Mouse (Mus musculus) T-helper 2 cell (primary cell): ENCODE data around the gene 4922502D21Rik.

Experiments used
- in situ Hi-C: fragments of 300-600 bp; cut with MboI, MseI; formaldehyde crosslinking; loops from one replicate; pipeline ENCODE4 v1.15.1; 2025; ENCODE audit warnings: high pct_unique_total_duplicates

Gene 4922502D21Rik

DNA sequence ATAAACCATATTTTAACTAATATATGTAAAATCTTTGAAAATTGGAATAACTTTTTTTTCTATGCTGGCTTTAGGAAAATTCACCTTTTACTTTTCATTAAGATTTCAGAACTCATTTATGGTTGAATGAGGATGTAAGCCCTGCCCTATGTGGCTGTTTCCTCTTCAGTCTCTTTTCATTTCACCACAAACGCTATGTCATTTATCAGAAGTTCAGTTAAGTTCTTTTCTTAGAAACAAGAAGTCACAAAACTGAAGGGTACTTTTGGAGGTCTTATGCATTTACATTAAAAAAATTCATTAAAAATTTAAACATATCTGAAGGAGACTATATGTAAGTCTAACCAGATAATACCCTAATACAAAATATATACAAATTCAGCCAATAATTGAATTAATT is 15.9 kb downstream of the 4922502D21Rik start:
- in situ Hi-C loops: loop anchor here (25.0 kb wide), 1 partner anchor 728 kb away; the partner anchor contains the start of gene A2ml1

DNA sequence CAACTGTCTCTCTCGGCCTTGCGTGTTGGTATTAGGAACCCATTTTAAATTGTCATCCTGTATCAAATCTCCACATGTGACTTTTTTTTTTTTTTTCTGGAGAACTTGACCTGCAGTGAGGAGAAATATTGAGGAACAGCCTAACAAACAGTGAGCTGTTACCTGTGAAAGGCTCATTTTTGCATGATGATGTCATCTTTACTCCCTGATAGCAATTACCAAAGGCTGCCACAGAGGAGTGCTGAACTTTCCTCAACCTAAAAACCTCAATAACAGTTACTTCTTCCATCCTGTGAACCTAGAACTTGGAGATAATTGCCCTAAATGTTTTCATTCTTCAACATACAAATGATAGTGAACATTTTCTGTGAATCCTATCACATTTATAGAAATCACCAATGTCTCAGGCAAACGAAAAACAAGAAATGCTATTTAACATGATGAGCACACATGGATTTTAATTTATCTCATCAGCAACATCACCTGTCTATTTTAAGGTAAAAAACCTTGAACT is 16.9 kb downstream of the 4922502D21Rik start:
- in situ Hi-C loops: loop anchor here (25.0 kb wide), 1 partner anchor 727 kb away; the partner anchor contains the start of gene A2ml1

DNA sequence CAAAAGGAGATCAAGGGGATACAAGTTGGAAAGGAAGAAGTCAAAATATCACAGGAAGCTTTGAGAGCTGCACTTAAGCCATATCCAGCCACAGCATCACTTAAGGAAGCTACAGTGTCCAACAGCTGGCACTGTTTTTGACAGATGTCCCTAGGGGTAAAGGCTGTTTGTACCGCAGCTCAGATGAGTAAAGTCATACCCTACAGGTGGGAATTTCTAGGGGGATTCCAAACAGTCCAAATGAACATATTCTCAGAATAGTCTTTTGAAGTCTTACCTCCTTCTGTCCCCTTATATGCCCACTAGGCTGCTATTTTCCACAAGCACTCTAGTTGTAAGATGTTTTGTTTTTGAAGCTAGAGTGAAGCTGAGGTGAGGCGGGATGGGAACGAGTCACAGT is 19.1 kb downstream of the 4922502D21Rik start:
- in situ Hi-C loops: loop anchor here (25.0 kb wide), 1 partner anchor 725 kb away; the partner anchor contains the start of gene A2ml1

DNA sequence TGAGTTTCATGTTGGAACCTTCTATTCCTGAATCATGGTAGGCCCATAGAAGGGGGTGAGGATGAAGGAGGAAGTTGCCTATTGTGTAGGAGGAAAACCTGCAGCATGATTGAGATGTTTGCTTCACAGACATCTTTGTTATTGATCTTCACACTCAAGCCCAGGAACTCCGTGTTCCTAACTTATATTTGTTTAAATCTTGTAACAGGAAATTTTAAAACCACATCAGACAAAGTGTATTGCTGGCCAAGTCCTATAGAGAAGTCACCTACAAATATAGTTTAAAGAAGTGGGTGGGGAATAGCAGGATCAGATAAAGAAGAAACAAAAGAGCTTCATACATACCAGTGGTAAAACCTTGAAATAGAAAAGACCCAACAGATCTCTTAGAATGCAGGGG is 27.4 kb downstream of the 4922502D21Rik start:
- in situ Hi-C loops: loop anchor here (25.0 kb wide), 1 partner anchor 717 kb away; the partner anchor contains the start of gene A2ml1

DNA sequence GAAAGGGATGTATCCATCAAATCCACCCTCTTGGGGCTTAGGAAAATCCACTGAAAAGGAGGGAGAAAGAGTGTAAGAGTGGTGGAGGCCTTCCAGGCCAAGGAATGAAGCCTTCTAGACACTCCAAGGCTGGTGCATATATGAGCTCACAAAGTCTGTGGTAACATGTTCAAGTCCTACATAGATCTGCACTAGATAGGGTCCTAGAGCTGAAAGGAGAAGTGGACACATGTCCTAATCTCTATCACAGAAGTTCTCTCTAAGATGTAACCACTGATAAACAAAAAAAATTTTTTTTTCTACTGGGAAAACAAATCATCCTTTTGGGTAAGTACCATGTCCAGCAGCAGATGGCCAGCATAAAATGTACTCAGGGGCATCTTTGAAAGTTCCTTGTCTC is 42.9 kb downstream of the 4922502D21Rik start:
- in situ Hi-C loops: no loop called here

DNA sequence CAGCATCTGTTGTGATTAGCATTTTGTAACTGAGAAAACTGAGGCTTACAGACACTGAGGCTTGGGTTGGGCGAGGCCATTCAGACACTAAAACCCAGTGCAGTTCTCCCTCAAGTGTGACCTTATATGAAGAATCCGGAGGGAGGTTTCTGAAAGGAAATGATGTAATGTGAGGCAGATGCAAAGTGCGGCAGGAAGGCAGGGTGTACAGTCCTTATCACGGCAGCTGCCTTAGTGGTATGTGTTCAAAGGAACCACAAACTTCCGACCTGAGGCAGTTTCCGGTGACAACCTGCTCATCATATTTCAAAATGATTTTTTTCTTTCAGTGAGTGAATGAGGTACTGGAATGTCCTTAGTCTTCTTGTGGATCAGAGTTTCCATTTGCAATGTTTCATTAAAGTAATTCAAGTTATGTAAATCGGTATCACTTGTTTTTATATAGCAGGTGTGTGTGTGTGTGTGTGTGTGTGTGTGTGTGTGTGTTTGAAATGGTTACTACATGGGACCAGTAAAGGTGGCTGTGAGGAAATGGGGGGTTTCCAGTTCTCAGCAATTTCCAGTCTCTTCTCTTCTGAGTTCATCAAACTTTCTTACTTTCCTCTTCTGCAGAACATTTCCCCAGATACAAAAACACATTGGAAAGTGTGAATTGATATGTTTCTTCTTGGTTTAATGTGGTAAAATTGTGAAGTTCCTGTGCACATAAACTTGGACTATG is 47.1 kb downstream of the 4922502D21Rik start:
- in situ Hi-C loops: no loop called here

DNA sequence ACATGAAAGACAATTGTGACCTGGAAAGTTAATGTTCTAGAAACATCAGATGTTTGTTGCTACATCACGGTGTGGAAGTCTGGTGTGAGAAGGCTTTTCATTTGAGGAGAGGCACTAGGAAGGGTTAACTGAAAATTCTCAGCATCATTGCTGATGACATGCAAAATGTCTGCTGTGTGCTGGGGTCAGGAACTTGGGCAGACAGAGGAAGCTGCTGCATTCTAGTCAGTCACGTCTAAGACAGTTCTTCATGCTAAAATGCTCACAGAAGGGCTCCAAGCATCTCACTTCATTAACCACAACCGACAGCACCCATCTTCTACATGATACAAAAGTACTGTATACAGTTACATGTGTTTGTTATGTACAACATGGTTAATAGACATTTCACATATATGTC is 48.3 kb downstream of the 4922502D21Rik start:
- in situ Hi-C loops: no loop called here

DNA sequence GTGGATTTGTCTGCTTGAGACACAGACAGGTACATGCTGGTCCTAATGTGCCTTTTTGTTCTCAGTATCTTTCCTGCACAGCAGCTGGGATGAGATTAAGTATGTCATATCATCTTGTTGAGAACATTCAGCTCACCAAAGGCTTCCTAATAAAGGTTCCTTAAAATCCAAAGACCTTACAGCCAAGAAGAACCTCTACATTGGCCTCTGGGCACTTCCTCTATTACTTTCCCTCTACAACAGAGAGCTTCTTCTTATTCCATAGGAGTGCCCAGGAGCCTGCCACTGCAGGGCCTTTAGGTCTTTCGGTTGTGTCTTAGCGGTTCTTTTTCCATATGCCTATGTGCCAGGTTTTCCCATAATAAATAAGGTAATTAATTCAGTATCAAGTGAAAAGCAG is 55.1 kb downstream of the 4922502D21Rik start:
- in situ Hi-C loops: no loop called here

DNA sequence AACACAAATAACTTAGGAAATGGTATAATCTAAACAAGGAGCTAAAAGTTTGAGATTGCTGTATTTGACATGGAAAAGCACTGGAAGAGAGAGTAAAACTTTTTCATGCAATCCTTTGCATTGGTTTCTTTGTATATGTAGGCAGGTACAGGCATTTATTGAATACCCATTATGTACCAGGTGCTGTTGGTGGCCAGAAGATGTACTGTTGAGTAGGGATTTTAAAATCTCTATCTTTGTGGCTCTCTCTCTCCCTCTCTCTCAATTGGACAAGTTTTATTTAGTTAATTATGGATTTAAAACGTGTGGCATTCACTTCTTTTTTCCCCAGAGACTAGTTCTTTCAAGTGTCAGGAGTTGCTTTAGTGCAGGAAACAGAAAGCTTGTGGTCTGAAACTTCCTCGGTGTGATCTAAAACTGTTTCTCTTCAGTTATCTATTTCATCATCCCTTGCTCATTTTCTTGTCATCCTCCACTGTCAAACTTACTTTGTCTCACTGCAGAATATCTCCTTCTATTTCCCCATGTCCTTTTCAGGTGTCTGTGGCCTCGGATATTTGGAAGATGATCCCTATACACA is 55.9 kb downstream of the 4922502D21Rik start:
- in situ Hi-C loops: no loop called here

DNA sequence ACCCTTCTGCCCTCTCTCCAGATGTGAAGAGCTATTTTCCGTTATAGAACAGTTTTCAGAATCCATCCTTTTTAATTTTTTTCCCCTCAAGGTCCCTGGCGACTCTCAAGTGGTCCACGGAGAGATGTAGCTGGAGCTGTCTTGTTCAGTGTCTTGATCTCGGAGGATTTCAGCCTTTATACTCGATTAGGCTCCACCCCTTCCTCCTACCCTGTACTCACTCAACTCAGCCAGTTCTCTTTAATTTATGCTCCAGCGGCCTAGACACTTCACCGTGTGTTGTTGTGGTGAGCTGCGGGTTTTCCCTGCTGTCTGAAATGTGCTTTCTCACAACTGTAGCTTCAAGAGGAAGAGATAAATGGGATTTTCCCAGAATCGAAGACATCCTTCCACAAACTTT is 56.4 kb downstream of the 4922502D21Rik start, which contains the start of gene Cd69:
Cd69 (minus strand) TSS at position 217 of the 400 bp plus-strand sequence.
- in situ Hi-C loops: no loop called here

DNA sequence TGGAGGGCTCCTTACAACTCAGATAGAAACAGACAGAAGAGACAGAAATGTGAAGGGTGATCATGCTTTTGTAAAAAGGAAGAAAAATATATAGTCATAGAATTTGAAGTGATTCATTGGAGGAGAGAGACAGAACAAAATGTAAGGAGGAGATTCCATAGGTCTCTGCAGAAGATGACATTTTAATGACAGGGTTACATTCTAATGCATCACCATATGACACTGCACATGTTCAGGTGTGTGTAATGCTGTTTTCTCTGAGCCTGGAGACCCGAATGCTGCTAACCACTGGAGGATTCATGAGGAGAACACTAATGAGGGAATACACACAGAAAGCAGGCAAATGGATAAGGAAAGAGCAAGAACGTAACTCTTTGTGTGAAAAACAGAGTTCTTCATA is 57.1 kb downstream of the 4922502D21Rik start:
- in situ Hi-C loops: no loop called here

DNA sequence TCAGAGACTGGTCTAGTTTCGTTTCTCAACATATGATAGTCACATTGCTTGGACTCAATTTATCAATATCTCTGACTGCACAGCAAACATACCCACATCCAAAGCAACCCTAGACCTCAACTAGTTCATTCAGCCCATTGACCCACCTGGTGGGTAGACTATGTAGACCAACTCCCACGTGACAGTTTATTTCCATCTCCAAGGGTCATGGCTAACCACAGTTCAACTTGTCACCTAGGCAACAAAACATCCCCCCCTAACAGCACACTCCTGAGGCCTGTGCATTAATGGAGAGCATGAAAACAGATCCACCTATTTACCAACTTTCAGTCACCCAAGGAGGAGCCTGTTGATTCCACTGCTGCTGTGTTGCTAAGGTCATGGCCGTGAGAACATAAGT is 57.9 kb downstream of the 4922502D21Rik start:
- in situ Hi-C loops: no loop called here
